Mouse (Mus musculus) heart, adult 11 months (tissue): Measurements from ENCODE around the gene Lrat.
A peak's percentile ranks its signal among the peaks of the same experiment; 100 is the strongest.

ENCODE experiments used
- DNase-seq: peaks from one replicate; pipeline ENCODE4 v3.0.0; 2022

Gene Lrat

DNA sequence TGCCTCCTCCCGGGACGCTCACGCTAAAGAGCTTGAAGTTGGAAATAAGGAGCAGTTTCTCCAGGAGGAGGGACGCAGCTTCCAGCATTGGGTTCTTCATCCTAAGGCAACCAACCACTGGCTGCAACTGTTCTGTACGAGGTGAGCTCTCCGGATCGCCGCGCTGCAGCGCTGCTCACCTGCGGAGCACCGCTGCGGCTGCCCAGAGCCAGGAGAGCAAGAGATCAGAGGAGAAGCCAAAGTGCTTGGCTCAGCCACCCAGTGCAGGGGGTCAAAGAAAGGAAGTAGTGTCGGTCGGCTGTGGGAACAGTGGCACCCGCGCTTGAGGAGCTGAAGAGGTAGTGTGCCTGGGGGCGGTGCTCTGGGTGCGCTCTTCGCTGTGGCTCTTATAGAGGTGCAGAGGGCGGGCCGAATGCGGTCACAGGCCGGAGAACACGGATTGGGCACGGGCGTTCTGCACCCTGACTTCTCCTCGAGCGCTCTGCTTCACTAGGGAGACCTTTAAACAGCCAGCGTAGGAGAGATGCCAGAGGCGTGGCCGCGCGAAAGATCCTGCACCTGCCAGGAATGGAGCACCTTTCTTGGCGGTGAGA is at the start of gene Lrat:
Gene Lrat, minus strand, starts transcription at position 361 of the 593 bp plus-strand sequence.
- no peak for DNase-seq

DNA sequence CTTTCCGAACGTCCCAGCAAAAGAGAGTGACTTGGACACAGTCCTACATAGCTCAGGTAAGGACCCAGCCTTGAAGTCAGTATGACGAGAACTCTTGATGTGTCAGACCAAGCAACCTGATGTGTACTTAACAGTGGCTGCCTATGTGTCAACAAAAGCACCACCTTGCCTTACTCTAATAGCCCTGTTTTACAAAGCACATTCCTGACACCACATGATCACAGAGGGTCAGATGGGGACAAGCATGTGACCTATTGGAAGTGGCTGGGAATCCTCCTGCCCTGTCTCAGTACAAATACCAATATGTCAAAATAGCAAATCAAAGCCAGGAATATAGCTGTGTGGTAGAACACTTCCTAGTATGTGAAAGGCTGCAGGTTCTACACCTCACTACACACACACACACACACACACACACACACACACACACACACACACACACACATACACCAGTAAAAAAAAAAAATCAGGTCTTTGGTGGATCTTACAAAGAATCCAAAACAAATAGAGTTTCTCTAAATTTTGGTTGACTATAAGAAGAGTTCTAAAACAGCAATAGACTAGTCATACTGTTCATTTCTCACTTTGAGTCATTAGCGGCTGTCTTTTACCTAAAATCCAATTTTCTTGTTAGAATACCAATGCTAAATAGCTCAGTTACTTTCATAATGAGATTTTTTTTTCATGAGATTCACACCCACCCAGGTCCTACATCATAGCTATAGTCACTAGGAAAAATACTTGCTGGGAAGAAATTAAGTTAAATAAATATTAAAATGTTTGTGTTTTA is 48.6 kb upstream of the Lrat start:
- peak; percentile 52 for DNase-seq

DNA sequence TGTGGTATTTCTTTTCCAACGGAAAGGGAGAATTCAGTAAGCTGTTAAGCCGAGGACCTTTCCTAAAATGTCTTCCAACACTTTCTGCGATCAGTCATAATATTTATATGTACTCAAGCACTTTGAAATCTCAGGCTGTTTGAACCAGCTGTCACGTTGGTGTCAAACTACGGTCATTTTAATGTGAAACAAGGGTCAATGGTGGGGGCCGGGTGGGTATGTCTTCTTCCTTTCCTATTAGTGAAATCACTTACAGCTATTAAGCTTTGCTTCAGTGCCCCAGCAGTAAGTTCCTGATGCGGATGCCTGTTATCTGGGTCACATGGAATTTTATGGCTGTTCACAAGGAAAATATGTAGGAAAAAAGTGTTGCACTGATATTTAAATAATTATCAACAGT is 46.9 kb upstream of the Lrat start:
- peak; percentile 18 for DNase-seq

DNA sequence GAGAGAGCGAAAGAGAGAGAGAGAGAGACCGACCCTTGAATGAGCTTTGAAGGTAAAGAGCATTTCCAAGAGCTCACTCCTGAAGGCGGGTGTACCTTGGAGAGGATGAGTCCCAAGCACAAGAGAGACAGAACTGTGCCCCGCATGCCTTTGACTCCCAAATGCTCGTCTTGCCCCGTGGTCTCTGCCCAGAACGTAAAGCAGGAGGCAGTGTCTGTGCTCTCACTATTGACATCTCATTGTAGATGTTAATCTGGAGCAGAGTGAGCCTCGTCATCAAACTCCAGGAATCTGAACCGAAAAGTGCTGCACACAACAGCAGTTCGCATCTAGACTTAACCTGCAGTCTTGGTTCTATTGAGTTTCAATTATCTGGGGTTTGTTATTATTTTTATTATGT is 46.4 kb upstream of the Lrat start:
- peak; percentile 35 for DNase-seq

DNA sequence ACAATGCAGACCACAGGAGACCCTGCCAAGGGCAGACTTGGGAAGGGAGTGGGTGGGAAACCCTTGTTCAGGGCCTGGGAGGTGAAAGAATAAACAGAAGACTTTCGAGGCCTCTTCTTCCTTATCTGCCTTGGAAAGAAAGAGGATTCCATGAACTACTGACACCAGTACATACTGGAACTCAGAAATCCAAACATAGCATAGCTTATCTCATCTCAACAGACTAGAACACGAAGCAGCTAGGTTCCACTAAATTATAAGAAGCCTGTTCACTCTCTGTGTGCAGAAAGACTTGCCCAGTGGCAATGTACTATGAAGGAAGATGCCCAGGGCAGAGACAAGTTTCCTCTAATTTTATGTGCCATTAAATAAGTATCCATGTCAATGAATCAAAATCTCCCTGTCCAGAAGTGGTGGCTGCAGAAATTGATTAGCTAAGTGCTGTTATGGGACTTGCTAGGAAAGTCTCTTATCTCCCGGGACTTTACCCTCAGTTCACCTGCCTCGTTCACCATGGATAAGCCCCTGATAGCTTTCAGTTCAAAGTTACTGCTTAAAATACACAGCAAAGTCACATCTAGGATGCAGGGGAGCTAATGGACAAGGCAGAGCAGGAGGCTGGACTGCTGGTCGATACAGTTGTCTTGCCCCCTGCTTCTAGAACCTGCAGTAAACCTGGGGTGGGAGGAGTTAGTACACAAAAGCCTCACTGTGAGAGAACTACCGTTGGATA is 42.8 kb upstream of the Lrat start:
- DNase-seq: no peak

DNA sequence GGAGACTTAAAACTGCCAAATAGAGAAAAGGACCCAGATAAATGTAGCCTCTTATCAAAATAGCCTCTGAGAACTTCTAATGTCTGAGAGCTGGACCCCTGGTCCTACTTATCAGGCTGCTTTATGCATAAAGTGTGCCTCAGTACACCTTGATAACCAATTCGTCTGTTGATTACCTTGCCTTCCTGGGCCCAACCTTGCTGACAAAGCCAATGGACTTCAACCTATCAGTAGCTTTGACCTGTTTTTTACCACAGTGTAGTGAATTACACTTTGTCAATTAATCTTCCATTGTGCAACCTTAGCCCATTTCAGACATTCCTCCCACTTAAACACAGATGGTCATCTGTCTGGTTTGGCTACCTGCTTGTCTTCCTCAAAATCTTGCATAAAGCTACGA is 24.1 kb upstream of the Lrat start:
- peak; percentile 19 for DNase-seq

DNA sequence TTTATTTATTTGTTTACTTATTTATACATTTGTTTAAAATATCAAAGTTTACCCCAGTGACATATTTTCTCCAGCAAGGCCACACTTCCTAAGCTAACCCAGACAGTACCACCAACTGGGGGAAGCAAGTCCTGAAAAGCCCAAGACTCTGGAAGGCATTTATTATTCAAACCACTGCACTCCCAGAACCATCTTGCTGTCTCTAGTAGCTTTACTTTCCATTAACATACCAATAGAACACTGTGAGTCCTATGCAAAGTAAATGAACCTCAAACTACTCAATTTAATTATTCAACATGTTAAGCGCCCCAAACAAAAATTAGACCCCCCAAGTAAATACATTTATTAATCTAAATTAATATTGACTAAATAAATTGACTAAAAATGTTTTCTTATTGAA is 11.9 kb upstream of the Lrat start:
- DNase-seq: no peak

DNA sequence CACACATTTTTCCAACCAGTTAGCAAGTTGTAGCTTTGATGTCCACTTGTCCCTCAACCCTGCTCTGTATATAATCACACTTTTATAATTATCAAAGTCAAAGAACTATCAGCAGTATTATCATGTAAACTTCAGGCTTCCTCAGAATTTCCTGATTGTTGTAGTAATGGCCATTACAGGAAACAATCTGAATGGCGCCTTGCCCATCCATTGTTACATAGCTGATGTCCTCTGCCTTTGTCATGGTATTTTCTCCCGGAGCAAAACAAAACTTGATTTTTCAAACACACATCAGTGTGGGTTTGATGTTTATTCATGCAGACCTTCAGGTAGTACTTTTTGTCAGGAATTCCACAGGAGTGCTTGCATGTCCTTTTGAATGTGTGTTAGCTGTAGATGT is 4.9 kb upstream of the Lrat start:
- peak; percentile 90 for DNase-seq

DNA sequence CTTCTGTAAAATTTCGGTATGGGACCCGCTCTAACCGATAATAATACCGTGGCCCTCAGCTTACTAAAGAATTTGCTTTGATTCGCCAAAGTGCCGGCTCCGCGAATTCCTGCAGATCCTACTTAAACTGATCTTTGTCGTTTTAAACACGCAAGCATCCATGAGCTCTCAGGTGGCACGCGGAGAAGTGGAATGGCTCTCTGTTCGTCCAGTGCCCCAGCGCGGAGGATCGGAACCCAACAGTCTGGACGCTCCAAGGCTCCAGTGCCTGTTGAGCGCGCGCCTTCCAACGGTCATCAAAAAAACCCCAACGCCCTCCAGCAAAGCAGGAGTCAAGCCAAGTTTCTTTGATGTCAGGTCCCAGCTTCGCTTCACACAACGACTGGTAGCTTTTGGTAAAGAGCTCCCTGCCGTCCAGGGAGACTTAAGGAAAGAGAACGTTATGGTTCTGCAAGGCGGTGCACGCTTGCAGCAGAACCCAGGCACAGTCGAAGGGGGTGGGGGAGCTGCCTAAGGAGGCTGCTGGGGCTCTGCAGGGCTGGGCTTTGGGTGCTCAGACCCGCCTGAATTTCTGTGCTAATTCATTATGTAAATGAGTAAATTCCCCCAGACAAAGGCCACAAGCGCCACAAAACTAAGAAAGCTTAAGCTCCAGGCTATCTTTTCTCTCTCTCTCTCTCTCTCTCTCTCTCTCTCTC is 587 bp upstream of the Lrat start:
- DNase-seq: no peak

DNA sequence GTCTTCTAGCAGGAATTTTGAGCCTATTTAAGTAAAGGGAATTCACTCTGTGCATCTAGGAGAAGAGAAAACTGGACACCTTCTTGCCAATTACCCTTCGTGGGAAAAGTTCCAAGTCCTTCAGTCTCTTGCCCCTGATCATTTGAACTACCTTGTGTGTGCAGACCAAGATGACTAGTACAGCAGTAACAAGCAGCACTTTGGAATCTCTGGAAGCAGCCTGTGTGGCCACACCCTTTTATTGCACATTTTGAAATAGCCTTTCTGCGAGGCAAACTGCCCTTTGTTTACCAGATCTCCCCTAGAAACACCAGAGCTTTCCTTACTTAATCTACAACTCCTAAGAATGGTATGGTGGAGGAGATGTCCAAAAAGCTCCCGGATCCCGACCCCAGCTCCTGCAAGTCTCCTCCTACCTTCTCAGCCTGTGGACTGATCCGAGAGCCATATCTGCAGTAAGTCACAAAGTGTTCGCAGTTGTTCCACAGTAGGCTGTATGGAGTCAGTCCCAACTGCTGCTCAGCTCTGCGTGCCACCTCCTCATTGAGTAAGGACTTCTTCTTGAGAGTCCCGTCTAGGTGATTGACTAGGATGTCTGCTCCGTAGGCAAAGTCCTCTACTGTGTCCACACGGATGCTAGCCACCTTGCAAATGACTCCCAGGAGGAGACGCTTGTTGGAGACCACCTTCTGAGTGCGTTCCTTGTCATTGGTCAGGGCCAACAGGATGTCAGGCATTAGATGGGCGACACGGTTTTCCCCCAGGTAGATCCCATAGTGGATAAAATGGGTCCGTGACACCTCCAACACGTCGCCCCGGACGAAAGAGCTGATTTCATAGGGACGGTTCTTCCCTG is 788 bp downstream of the Lrat start:
- no peak for DNase-seq

DNA sequence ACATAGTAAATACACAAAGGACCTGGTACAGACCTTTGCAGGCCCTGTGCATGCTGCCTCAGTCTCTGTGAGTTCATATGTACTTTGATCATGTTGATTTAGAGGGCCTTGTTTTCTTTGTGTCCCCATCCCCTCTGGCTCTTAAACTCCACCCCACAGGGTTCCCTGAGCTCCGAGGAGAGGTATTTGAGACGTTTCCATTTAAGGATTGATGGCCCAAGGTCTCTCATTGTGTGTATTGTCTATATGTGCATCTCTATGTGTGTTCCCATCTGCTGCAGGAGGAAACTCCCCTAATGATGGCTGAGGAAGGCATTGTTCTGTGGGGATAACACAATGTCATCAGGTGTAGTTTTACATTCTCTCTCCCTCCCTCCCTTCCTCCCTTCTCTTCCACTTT is 14.9 kb downstream of the Lrat start:
- no peak for DNase-seq

DNA sequence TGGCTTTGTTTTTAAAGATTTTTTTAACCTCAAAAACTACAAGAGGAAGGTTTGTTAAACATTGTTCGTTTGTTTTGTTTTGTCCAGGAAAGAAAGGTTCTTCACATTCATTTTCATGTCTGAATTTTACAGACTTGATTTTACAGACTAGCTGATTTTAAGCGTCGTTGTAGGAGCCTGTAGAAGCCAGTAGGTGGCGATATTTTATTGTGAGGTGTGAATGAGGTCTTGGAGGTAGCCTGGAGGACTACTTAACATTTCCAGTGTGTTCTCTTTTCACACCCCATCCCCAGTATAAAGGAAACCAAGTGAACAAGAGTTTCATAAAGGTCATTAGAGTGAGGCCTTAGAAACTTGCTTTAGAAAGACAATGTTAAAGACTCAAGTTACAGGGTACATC is 26.5 kb downstream of the Lrat start:
- DNase-seq: no peak

DNA sequence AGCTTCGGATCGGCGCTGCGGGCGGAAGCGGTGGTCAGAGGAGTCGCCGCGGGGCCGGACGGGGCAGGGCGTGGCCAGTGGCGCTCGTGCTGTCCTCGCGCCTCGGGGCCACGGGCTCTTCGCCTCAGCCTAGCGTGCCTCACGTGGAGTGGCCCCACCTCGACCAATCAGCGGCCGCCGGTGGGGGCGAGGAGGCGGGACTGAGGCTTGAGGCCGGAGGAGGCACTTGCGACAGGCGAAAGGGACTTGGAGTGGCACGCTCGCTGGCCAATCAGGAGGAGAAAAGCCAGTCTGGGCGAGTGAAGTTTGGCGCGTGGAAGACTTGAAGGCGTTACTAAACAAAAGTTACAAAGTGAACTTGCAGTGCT is 27.4 kb downstream of the Lrat start, which contains the start of gene Rbm46:
Gene Rbm46, minus strand, starts transcription at position 112 of the 368 bp plus-strand sequence.
- peak; percentile 98 for DNase-seq

DNA sequence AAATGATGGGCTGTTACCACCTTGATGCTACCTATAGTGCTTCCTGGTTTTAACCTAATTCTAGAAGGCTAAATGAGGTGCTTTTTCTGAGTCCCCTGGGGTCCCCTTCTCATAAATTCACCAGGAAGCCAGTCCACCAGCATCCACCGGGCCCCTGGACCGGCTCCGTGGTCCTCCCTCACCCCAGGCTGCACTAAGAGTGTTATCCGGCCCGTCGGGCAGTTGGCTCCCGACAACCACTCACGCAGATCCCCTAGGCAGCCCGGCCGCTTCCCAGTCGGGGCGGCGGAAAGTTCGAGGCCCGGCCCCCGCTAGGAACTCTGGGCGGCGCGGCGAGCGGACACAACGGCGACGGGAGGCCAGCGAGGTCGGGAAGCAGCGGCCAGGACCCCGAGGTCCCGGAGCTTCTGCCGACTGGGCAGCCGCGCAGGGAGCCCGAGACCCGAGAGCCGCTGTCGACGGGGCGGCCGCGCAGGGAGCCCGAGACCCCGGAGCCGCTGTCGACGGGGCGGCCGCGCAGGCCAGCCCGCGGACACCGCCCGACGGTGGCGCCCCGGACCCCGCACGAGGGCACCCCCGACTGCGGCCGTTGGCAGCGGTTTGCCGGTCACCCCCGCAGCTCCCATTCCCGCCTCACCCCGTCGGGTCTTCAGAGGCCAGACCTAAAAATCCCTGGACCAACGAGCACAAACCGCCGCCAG is 28.0 kb downstream of the Lrat start:
- DNase-seq: no peak

DNA sequence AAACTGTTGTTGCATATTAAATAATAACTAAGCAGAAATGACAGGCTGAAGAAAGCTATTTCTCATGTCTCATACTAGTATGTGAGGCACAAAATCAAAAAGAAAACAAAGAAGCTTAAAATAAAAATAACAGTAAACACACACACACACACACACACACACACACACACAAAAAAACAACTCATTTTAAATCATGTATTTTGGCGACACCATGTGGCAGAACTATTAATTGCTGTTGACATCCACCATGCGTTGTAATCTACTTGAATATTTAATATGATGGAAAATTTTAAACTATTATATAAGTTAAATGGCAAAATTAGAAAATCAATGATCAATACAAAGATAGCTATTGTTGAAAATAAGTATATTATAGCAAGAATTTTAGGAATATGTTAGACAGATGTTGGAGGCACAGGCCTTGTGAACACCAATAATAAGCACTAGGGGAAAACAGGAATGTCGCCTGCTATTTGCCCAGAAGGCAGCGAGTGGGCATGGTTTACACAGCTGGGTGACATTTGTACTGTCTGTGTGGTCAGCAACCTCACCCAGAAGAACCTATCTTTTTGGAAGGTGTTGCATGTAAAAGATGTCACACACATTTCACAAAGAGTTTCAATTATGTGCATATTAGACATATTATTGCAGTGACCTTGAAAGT is 46.2 kb downstream of the Lrat start:
- no peak for DNase-seq
